Mouse (Mus musculus): Measurements from ENCODE around the gene Utp6.
"Not testable (repeated sequence)": the region's sequence is repeated elsewhere in the genome, so short reads cannot be mapped to it uniquely, and the experiment has no call there.

Gene Utp6

GRCm38 (mm10) chr11:79962125-79962876, at the start of gene Utp6:
TSS of gene Utp6 (minus strand) at chr11:79962390.
- DNase-seq (ENCODE audit: low spot score) = peak; percentile 98

- no peak for DNase-seq (ENCODE audit: low spot score)
Observed at GRCm38 (mm10) chr11:79994271-79994988, 32.2 kb upstream of the Utp6 start.

GRCm38 (mm10) chr11:79993356-79994270, 31.4 kb upstream of the Utp6 start:
- DNase-seq (ENCODE audit: low spot score) = no peak

- DNase-seq (ENCODE audit: low spot score) = peak; percentile 53
Observed at GRCm38 (mm10) chr11:79992592-79993355, 30.6 kb upstream of the Utp6 start, which contains the start of gene Suz12. TSS of gene Suz12 (plus strand) at chr11:79993106.

- no peak for DNase-seq (ENCODE audit: low spot score)
Observed at GRCm38 (mm10) chr11:79992035-79992591, 29.9 kb upstream of the Utp6 start.

- DNase-seq (ENCODE audit: low spot score) = no peak
Observed at GRCm38 (mm10) chr11:79991600-79991999, 29.4 kb upstream of the Utp6 start.

- DNase-seq (ENCODE audit: low spot score) = no peak
Observed at GRCm38 (mm10) chr11:79990120-79990519, 27.9 kb upstream of the Utp6 start.

GRCm38 (mm10) chr11:79987896-79988295, 25.7 kb upstream of the Utp6 start:
- no peak for DNase-seq (ENCODE audit: low spot score)

- DNase-seq (ENCODE audit: low spot score) = no peak
Observed at GRCm38 (mm10) chr11:79986886-79987285, 24.7 kb upstream of the Utp6 start.

- DNase-seq (ENCODE audit: low spot score) = not testable (repeated sequence)
Observed at GRCm38 (mm10) chr11:79977747-79978146, 15.6 kb upstream of the Utp6 start.

GRCm38 (mm10) chr11:79977061-79977460, 14.9 kb upstream of the Utp6 start:
- not testable (repeated sequence) for DNase-seq (ENCODE audit: low spot score)

GRCm38 (mm10) chr11:79976645-79977044, 14.5 kb upstream of the Utp6 start:
- not testable (repeated sequence) for DNase-seq (ENCODE audit: low spot score)

GRCm38 (mm10) chr11:79976222-79976621, 14.0 kb upstream of the Utp6 start:
- DNase-seq (ENCODE audit: low spot score) = no peak

- no peak for DNase-seq (ENCODE audit: low spot score)
Observed at GRCm38 (mm10) chr11:79975377-79975776, 13.2 kb upstream of the Utp6 start.

GRCm38 (mm10) chr11:79973626-79974476, 11.7 kb upstream of the Utp6 start:
- DNase-seq (ENCODE audit: low spot score) = no peak

GRCm38 (mm10) chr11:79973133-79973532, 10.9 kb upstream of the Utp6 start:
- DNase-seq (ENCODE audit: low spot score) = no peak

- no peak for DNase-seq (ENCODE audit: low spot score)
Observed at GRCm38 (mm10) chr11:79967752-79968151, 5.6 kb upstream of the Utp6 start.

GRCm38 (mm10) chr11:79965896-79966295, 3.7 kb upstream of the Utp6 start:
- no peak for DNase-seq (ENCODE audit: low spot score)

- no peak for DNase-seq (ENCODE audit: low spot score)
Observed at GRCm38 (mm10) chr11:79963212-79963974, 1.2 kb upstream of the Utp6 start.

GRCm38 (mm10) chr11:79962877-79963183, 640 bp upstream of the Utp6 start:
- no peak for DNase-seq (ENCODE audit: low spot score)

All from layer of hippocampus, adult 9-10 months (tissue).